Mouse (Mus musculus) hindbrain, embryonic 15.5 days (tissue): ENCODE data around the gene Elf1. TPM values are rescaled to one million over a fixed set of nuclear protein-coding genes. Genes with fewer than 3 reads are reported as not detected.

ENCODE experiments used
- ATAC-seq: fragments of 200-750 bp; cut with Nextera tagmentation; 2 replicates; pipeline ENCODE4 v1.8.0; 2017; ENCODE audit warnings: low read depth, moderate number of reproducible peaks, moderate TSS enrichment; ENCODE audit not compliant: low FRiP score
- H3K27ac ChIP-seq: fragments of 300-500 bp; sonication (generic); replicated peaks from 2 replicates; pipeline ENCODE4 v1.5.1; 2015; ENCODE audit warnings: mild to moderate bottlenecking, inconsistent platforms
- H3K27me3 ChIP-seq: fragments of 300-500 bp; sonication (generic); 2 replicates; pipeline ENCODE4 v1.6.1; 2015; ENCODE audit warnings: control low read depth, inconsistent platforms
- H3K36me3 ChIP-seq: fragments of 300-500 bp; sonication (generic); 2 replicates; pipeline ENCODE4 v1.6.1; 2015; ENCODE audit warnings: control low read depth, inconsistent platforms
- H3K4me1 ChIP-seq: fragments of 300-500 bp; sonication (generic); replicated peaks from 2 replicates; pipeline ENCODE4 v1.6.1; 2015; ENCODE audit warnings: control low read depth, inconsistent platforms
- H3K4me2 ChIP-seq: fragments of 300-500 bp; sonication (generic); 2 replicates; pipeline ENCODE4 v1.6.1; 2015; ENCODE audit warnings: moderate library complexity, mild to moderate bottlenecking, inconsistent platforms
- H3K4me3 ChIP-seq: fragments of 300-500 bp; sonication (generic); 2 replicates; pipeline ENCODE4 v1.5.1; 2015; ENCODE audit warnings: mild to moderate bottlenecking, inconsistent platforms
- H3K9ac ChIP-seq: fragments of 300-500 bp; sonication (generic); 2 replicates; pipeline ENCODE4 v1.6.1; 2015; ENCODE audit warnings: inconsistent platforms
- H3K9me3 ChIP-seq: fragments of 300-500 bp; sonication (generic); 2 replicates; pipeline ENCODE4 v1.6.1; 2016; ENCODE audit warnings: control low read depth, inconsistent platforms
- WGBS: fragments of 180-500 bp; shearing (Covaris S2); methylation state at CpG from one replicate; pipeline ENCODE4 v1.1.7; 2015; 5-methylcytosine and 5-hydroxymethylcytosine counted together
- polyA plus RNA-seq: library from polyadenylated mRNA; unstranded; fragments of >200 nt; fragmentation: Nextera tagmentation; extraction: Ambion mirVana; gene quantifications from 2 replicates; pipeline ENCODE4 v1.2.1, GENCODE M21; 2015

Elf1 gene
- polyA plus RNA-seq, 1 experiment from 2014 or later: 2.9 TPM

DNA sequence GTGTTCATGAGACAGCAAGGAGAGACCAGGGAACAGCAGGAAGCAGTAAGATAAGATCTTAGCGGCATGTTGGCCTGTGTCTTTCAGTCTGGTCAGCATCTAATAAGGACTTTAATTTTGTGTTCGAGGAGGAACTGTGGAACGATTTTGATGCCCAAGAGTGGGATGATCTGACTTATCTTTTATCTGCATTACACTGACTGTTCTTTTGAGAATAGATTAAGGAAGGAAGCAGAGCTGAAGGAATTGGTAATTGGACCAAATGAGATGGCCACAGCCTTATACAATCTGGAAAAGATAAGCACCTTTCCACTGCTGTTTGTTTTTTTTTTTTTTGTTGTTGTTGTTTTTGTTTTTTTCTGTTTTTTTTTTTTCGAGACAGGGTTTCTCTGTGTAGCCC lies 19.8 kb downstream of the Elf1 start:
- no peaks in the 10 kb centered on the region for H3K36me3 ChIP-seq
- 82% methylated on average over 4 of the region's 4 CpGs for WGBS
- H3K4me3 ChIP-seq: no peak overlapping the region
- no peak for ATAC-seq
- no peaks in the 10 kb centered on the region for H3K27me3 ChIP-seq
- no peaks in the 10 kb centered on the region for H3K9me3 ChIP-seq
- H3K27ac ChIP-seq: no peak overlapping the region
- no peak overlapping the region for H3K9ac ChIP-seq
- H3K4me2 ChIP-seq: no peak overlapping the region
- H3K4me1 ChIP-seq: peaks cover 4% of the 10 kb centered on the region; the same call in 1 of the 2 replicates

GRCm38 (mm10) chr14:79503371-79504075 lies 22.5 kb downstream of the Elf1 start:
- no peak for ATAC-seq
- 0 out of 2 replicates have a peak overlapping the region, but pooled peaks have one; percentile 7 for H3K27ac ChIP-seq

DNA sequence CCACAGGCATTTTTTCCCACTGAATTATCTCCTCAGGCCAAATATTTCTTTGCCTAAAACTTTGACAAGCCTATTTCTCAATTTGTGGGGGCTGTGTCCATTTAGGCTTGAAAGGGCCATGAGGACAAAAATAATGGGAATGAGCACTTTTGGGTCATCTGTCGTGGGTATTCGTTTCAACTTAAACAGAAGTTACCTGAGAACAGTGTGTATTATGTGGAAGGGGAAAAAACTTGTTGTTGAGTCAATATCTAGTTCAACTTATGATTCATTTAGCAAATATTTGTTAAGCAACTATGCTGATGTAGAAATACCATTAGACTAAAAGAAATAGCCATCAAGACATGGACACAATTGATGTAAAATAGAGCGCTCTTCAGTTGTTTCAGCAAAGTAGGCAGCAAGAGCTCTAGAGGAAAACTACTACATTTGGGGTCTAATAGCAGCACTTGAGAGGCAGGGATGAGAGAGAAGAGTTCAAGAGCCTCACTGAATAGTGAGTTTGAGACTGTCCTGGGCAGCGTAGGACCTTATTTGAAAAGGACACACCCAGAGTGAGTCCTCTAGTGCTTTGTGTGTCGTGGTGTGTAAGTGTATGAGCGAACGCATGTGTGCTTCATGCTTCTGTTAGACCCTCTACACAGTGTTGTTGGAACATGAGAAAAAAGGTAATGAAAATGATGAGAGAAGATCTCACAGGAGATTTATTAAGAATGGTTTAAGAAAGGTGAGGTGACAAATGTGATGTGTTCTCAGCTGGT lies 23.4 kb downstream of the Elf1 start:
- Histone ChIP-seq H3K4me2 (no peak overlapping the region), H3K27me3 (no peaks in the 10 kb centered on the region), H3K9ac (no peak overlapping the region), H3K4me1 (peaks cover 4% of the 10 kb centered on the region; the same call in 1 of the 2 replicates), H3K36me3 (no peaks in the 10 kb centered on the region), H3K27ac (no peak overlapping the region), H3K4me3 (no peak overlapping the region), H3K9me3 (no peaks in the 10 kb centered on the region)
- no peak for ATAC-seq
- WGBS: 97% methylated on average over 7 of the region's 7 CpGs

More at GRCm38 (mm10) chr14:79503371-79504075, 22.5 kb downstream of the Elf1 start:
- Histone ChIP-seq H3K27me3 (no peaks in the 10 kb centered on the region), H3K9ac (no peak overlapping the region), H3K9me3 (no peaks in the 10 kb centered on the region), H3K4me2 (no peak overlapping the region), H3K4me1 (peaks cover 4% of the 10 kb centered on the region; the same call in 1 of the 2 replicates), H3K36me3 (no peaks in the 10 kb centered on the region), H3K4me3 (no peak overlapping the region)
- WGBS: 53% methylated on average over 5 of the region's 5 CpGs

GRCm38 (mm10) chr14:79506207-79506606 lies 25.2 kb downstream of the Elf1 start:
- no peak overlapping the region for H3K27ac ChIP-seq
- no peak overlapping the region for H3K4me2 ChIP-seq
- peaks cover 4% of the 10 kb centered on the region; the same call in 1 of the 2 replicates for H3K4me1 ChIP-seq
- H3K36me3 ChIP-seq: no peaks in the 10 kb centered on the region
- no peak overlapping the region for H3K4me3 ChIP-seq
- WGBS: 90% methylated on average over 9 of the region's 9 CpGs
- H3K27me3 ChIP-seq: no peaks in the 10 kb centered on the region
- no peak overlapping the region for H3K9ac ChIP-seq
- no peaks in the 10 kb centered on the region for H3K9me3 ChIP-seq
- ATAC-seq: no peak

DNA sequence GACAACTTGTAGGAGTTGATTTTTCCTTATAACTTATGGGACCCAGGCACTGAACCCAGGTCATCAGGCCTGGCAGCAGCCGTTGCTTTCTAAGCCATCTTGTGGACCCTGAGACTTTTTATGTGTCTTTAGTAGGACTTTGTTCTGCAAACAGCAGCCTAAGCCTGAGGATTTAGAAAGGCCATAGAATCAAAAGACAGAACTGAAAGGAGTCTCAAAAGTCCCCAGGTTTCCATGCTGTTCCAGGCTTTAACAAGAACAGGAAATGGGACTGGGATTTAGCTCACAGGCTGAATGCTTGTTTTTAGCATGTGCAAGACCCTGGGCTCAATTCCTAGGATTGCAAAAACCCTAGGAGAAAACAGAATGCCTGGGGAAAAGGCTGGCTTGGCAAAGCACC lies 26.9 kb downstream of the Elf1 start:
- H3K9me3 ChIP-seq: no peaks in the 10 kb centered on the region
- ATAC-seq: no peak
- H3K9ac ChIP-seq: no peak overlapping the region
- WGBS: 89% methylated on average over 1 of the region's 1 CpGs
- no peak overlapping the region for H3K4me2 ChIP-seq
- H3K4me1 ChIP-seq: peaks cover 4% of the 10 kb centered on the region; the same call in 1 of the 2 replicates
- no peak overlapping the region for H3K4me3 ChIP-seq
- no peak overlapping the region for H3K27ac ChIP-seq
- no peaks in the 10 kb centered on the region for H3K36me3 ChIP-seq
- H3K27me3 ChIP-seq: no peaks in the 10 kb centered on the region

DNA sequence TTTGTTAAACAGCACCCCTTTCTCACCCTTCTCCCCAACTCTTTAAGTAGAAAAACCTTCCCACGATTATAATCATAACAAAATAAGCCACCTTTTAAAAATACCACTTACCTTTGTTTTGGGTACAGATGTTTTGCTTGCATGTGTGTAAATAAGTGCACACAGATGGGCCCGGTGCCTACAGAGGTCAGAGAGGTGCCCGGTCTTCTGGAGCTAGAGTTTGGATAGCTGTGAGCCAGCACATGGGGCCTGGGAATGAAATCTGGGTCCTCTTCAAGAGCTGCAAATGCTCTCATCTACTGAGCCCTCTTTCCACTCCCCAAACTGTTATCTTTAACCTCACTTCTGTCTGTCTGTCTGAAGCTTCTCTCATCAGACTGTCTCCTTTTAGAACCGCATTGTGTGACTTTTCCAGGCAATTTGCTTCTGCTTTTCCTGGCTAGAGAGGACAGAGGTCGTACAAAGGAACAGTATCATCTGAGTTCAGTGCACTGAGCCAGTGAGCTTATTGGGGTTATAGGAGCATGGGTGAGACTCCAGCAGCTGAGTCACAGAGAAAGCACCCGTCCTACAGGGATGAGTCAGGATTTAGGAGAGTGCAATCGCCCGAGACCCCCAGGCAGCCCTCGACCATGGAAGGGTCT lies 27.8 kb downstream of the Elf1 start:
- no peaks in the 10 kb centered on the region for H3K9me3 ChIP-seq
- peaks cover 4% of the 10 kb centered on the region; the same call in 1 of the 2 replicates for H3K4me1 ChIP-seq
- whole genome bisulfite sequencing: 80% methylated on average over 9 of the region's 9 CpGs
- no peak overlapping the region for H3K9ac ChIP-seq
- H3K4me3 ChIP-seq: no peak overlapping the region
- no peaks in the 10 kb centered on the region for H3K27me3 ChIP-seq
- no peak overlapping the region for H3K4me2 ChIP-seq
- no peaks in the 10 kb centered on the region for H3K36me3 ChIP-seq
- no peak overlapping the region for H3K27ac ChIP-seq
- ATAC-seq: no peak

DNA sequence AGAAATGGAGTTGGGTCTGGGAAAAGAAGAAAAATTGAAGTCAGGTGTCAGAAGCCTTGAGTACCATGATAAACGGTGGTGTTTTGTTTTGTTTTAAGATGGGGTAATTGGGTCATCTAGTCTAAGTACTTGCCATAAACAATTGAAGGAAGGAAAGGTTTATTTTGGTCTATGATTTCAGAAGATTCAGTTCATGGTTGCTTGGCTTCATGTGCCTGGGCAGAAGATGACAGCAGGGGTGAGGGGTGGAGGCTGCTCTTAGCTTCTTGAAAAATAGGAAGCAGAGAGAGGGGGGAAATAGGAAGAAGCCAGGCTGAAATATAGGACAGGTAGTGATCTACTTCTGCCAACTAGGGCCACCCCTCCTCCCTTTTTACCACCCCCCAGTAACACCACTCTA lies 30.5 kb downstream of the Elf1 start:
- 89% methylated on average over 1 of the region's 1 CpGs for WGBS
- Histone ChIP-seq H3K27me3 (no peaks in the 10 kb centered on the region), H3K9me3 (no peaks in the 10 kb centered on the region), H3K4me1 (no peaks in the 10 kb centered on the region), H3K36me3 (no peaks in the 10 kb centered on the region), H3K9ac (no peak overlapping the region), H3K4me3 (no peak overlapping the region), H3K4me2 (no peak overlapping the region), H3K27ac (no peak overlapping the region)
- no peak for ATAC-seq

- H3K27me3 ChIP-seq: no peaks in the 10 kb centered on the region
- ATAC-seq: no peak
- H3K4me1 ChIP-seq: no peaks in the 10 kb centered on the region
- H3K9ac ChIP-seq: no peak overlapping the region
- H3K4me2 ChIP-seq: no peak overlapping the region
- no peaks in the 10 kb centered on the region for H3K9me3 ChIP-seq
- no peak overlapping the region for H3K4me3 ChIP-seq
- H3K27ac ChIP-seq: no peak overlapping the region
- WGBS: 74% methylated on average over 2 of the region's 2 CpGs
- no peaks in the 10 kb centered on the region for H3K36me3 ChIP-seq
Observed at GRCm38 (mm10) chr14:79513951-79514350, 33.0 kb downstream of the Elf1 start.

DNA sequence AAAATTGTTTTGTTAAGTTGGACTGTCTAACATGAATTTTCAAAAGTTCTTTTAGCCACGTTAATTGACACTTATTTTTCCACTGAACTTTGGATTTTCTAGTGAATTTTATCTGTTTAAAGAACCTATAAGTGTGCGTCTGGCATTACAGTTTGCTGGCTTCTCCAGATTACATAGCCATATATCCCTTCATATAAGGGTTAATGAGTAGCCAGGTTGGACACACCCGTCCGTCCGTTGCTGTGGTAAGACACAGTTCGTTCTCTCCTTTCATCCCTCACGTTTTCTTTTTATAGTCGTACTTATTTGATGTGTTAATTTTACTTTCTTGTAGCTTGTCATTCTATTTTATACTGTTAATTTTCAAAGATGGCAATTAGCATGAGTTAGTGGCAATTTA lies 34.1 kb downstream of the Elf1 start:
- Histone ChIP-seq H3K4me2 (no peak overlapping the region), H3K4me3 (no peak overlapping the region), H3K4me1 (no peaks in the 10 kb centered on the region), H3K9ac (no peak overlapping the region), H3K27me3 (no peaks in the 10 kb centered on the region), H3K36me3 (no peaks in the 10 kb centered on the region), H3K27ac (no peak overlapping the region), H3K9me3 (no peaks in the 10 kb centered on the region)
- 87% methylated on average over 8 of the region's 8 CpGs for WGBS
- no peak for ATAC-seq

DNA sequence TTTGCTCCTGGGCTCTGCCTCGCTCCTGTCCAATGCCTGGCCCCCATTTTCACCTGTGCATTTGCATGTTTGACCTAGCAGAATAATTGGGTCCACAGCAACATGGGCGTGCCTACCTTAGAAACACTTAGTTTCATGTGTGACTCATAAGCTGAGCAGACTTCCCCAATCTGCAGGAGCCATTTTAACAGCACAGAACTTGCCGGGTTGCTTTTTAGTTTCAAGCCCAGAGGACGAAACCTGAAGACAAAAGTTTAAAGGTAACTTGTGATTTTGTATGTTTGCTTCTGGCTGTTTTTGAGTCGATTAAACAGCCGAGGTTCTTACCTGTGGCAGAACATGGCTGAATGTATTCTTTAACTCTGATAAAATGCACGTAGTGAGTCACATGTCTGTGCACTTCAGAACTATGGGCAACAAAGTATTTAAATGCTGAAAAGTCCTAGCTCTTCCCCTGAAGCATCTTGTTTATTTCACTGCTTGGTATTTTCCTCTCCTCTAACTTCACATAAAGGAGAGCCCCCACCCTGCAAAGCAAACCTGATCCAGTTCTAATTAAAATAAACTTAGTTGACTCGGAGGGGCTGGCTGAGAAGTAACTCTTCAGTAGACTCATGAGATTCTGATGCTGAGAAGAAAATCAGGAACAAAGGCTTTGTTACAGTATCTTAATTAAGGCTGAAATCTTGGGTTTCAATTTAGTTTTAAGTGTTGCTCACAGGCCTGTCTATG lies 34.7 kb downstream of the Elf1 start:
- ATAC-seq: no peak
- 83% methylated on average over 8 of the region's 8 CpGs for WGBS
- no peak overlapping the region for H3K4me2 ChIP-seq
- no peaks in the 10 kb centered on the region for H3K4me1 ChIP-seq
- no peak overlapping the region for H3K4me3 ChIP-seq
- no peak overlapping the region for H3K9ac ChIP-seq
- no peaks in the 10 kb centered on the region for H3K27me3 ChIP-seq
- H3K9me3 ChIP-seq: no peaks in the 10 kb centered on the region
- H3K27ac ChIP-seq: no peak overlapping the region
- H3K36me3 ChIP-seq: no peaks in the 10 kb centered on the region

- Histone ChIP-seq H3K9me3 (no peaks in the 10 kb centered on the region), H3K4me3 (no peak overlapping the region), H3K27me3 (no peaks in the 10 kb centered on the region), H3K9ac (no peak overlapping the region), H3K4me1 (no peaks in the 10 kb centered on the region), H3K27ac (no peak overlapping the region), H3K36me3 (no peaks in the 10 kb centered on the region), H3K4me2 (no peak overlapping the region)
- ATAC-seq: no peak
- WGBS: 85% methylated on average over 5 of the region's 5 CpGs
Observed at GRCm38 (mm10) chr14:79516243-79516610, 35.2 kb downstream of the Elf1 start.

GRCm38 (mm10) chr14:79516751-79517150 lies 35.8 kb downstream of the Elf1 start:
- H3K4me2 ChIP-seq: no peak overlapping the region
- WGBS: 85% methylated on average over 2 of the region's 2 CpGs
- no peak for ATAC-seq

More at GRCm38 (mm10) chr14:79516751-79517150, 35.8 kb downstream of the Elf1 start:
- Histone ChIP-seq H3K9ac (no peak overlapping the region), H3K4me3 (no peak overlapping the region), H3K9me3 (no peaks in the 10 kb centered on the region), H3K27me3 (no peaks in the 10 kb centered on the region), H3K4me1 (no peaks in the 10 kb centered on the region), H3K27ac (no peak overlapping the region), H3K36me3 (no peaks in the 10 kb centered on the region)
